Mouse (Mus musculus): ENCODE measurements around the gene 1700021F07Rik.

DNA sequence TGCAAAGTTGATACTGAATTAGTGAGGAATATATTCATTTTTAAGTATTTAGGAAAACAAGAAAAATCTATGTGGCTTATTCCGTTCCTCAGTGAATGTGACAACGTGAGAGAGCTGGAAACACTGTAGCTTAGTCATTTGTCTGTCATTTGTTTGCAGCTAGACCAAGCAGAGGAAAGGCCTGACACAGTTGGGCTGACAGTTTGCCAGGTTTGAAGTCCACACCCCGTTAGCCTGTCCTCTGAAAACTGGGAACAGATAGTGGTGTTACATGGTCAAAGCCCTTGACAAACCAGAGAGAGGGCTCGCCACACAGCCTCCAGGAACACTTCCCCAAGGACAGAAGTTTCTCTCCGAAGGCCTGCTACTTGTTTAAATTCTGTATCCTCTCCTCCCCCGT lies 28.3 kb downstream of the 1700021F07Rik start:
- TF ChIP-seq POLR2A (IDR thresholded peaks at IDR 0.05; ENCODE audit: borderline replicate concordance, insufficient read depth, low read length) (no peak), CTCF (IDR thresholded peaks at IDR 0.05; ENCODE audit: borderline replicate concordance, insufficient read depth, low read depth, low read length) (no peak)
